Mouse (Mus musculus) brown adipose tissue, adult 24 weeks (tissue): Measurements from ENCODE around the gene Rab43. TPM values are rescaled to one million over a fixed set of nuclear protein-coding genes. Genes with fewer than 3 reads are reported as not detected.
"Not testable (repeated sequence)": the region's sequence is repeated elsewhere in the genome, so short reads cannot be mapped to it uniquely, and the experiment has no call there.

Source experiments
- H3K27ac ChIP-seq: fragments of 200-500 bp; replicated peaks from 2 replicates; pipeline ENCODE4 v1.5.1; 2012; ENCODE audit warnings: low read depth, mild to moderate bottlenecking, low read length
- H3K4me1 ChIP-seq: fragments of 200-500 bp; 2 replicates; pipeline ENCODE4 v1.6.1; 2012; ENCODE audit warnings: low read length, mixed read lengths; ENCODE audit not compliant: control insufficient read depth, insufficient read depth, insufficient read length
- H3K4me3 ChIP-seq: fragments of 200-500 bp; 2 replicates; pipeline ENCODE4 v1.5.1; 2012; ENCODE audit warnings: low read depth, mild to moderate bottlenecking, low read length, moderate library complexity; ENCODE audit not compliant: insufficient read depth
- polyA plus RNA-seq: library from polyadenylated mRNA; stranded (reverse); fragments of >200 nt; gene quantifications from 2 replicates; pipeline ENCODE4 v1.2.4, GENCODE M21; 2012; ENCODE audit not compliant: missing spikeins, insufficient read depth, insufficient read length

Gene Rab43
- polyA plus RNA-seq, 1 experiment, result 16.0 TPM

- Histone ChIP-seq H3K4me1 (no peaks in the 10 kb centered on the region), H3K27ac (no peak overlapping the region)
These were observed 31.2 kb downstream of the Rab43 start for GRCm38 (mm10) chr6:87780546-87781301.

GRCm38 (mm10) chr6:87779174-87780165 is 32.5 kb downstream of the Rab43 start:
- Histone ChIP-seq H3K4me3 (no peak overlapping the region), H3K27ac (no peak overlapping the region), H3K4me1 (no peaks in the 10 kb centered on the region)

More at GRCm38 (mm10) chr6:87780546-87781301, 31.2 kb downstream of the Rab43 start:
- no peak overlapping the region for H3K4me3 ChIP-seq

GRCm38 (mm10) chr6:87778294-87779173 is 33.4 kb downstream of the Rab43 start:
- Histone ChIP-seq H3K4me1 (no peaks in the 10 kb centered on the region), H3K4me3 (no peak overlapping the region), H3K27ac (no peak overlapping the region)

- H3K27ac ChIP-seq, result no peak within 1 kb of the TSS
- no peak within 1 kb of the TSS for H3K4me3 ChIP-seq
- H3K4me1 ChIP-seq, result no peaks in the 10 kb centered on the region
These were observed 34.1 kb downstream of the Rab43 start, which contains the start of gene Gp9 for GRCm38 (mm10) chr6:87777842-87778241. Gp9 (plus strand) TSS chr6:87778072.

- no peak overlapping the region for H3K4me3 ChIP-seq
These were observed 35.3 kb downstream of the Rab43 start for GRCm38 (mm10) chr6:87776663-87777062.

GRCm38 (mm10) chr6:87775588-87776245 is 36.2 kb downstream of the Rab43 start:
- H3K4me1 ChIP-seq, result no peaks in the 10 kb centered on the region
- no peak overlapping the region for H3K4me3 ChIP-seq
- no peak overlapping the region for H3K27ac ChIP-seq

More at GRCm38 (mm10) chr6:87776663-87777062, 35.3 kb downstream of the Rab43 start:
- Histone ChIP-seq H3K27ac (no peak overlapping the region), H3K4me1 (no peaks in the 10 kb centered on the region)

GRCm38 (mm10) chr6:87774909-87775308 is 37.1 kb downstream of the Rab43 start:
- H3K4me3 ChIP-seq, result no peak overlapping the region
- H3K4me1 ChIP-seq, result no peaks in the 10 kb centered on the region
- H3K27ac ChIP-seq, result no peak overlapping the region

- Histone ChIP-seq H3K4me1 (no peaks in the 10 kb centered on the region), H3K4me3 (no peak overlapping the region), H3K27ac (no peak overlapping the region)
These were observed 37.5 kb downstream of the Rab43 start for GRCm38 (mm10) chr6:87774466-87774865.

- Histone ChIP-seq H3K27ac (no peak overlapping the region), H3K4me3 (no peak overlapping the region), H3K4me1 (no peaks in the 10 kb centered on the region)
These were observed 41.3 kb downstream of the Rab43 start for GRCm38 (mm10) chr6:87770626-87771025.

GRCm38 (mm10) chr6:87764296-87764695 is 47.7 kb downstream of the Rab43 start:
- H3K4me1 ChIP-seq, H3K27ac ChIP-seq, H3K4me3 ChIP-seq: not testable (repeated sequence)

GRCm38 (mm10) chr6:87763376-87764280 is 48.3 kb downstream of the Rab43 start:
- H3K27ac ChIP-seq, result no peak overlapping the region
- H3K4me3 ChIP-seq, result no peak overlapping the region
- no peaks in the 10 kb centered on the region for H3K4me1 ChIP-seq

- no peak overlapping the region for H3K4me3 ChIP-seq
- no peaks in the 10 kb centered on the region for H3K4me1 ChIP-seq
- no peak overlapping the region for H3K27ac ChIP-seq
These were observed 49.8 kb downstream of the Rab43 start for GRCm38 (mm10) chr6:87762161-87762560.

- H3K4me1 ChIP-seq, result no peaks in the 10 kb centered on the region
- H3K4me3 ChIP-seq, result no peak overlapping the region
- H3K27ac ChIP-seq, result no peak overlapping the region
These were observed 52.1 kb downstream of the Rab43 start for GRCm38 (mm10) chr6:87759850-87760249.
